9 mouse cellular contexts compared by ENCODE assay signal in the genomic region with DNA sequence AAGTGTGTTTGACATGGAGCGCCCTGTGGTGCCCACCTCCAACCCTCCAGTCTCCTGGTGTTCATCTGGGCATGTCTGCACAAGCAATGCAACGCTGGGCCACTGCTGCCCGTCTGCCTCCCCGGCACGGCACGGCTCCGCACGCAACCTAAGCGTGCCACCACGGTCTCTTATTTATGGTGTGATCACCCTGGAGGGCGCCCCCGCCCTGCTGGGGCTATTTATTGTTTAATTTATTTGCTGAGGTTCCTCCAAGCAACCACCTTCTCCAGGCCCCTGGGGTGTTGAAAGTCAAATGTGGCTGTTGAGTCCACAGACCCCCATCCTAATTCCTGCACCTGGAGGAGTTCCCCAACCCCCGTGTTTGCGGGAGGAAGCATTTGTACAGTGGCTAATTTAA. TPM values are rescaled to one million over a fixed set of nuclear protein-coding genes. Genes with fewer than 3 reads are reported as not detected.
A peak's percentile ranks its signal among the peaks of the same experiment; 100 is the strongest.
DNase-seq lines count a peak whose midpoint lies in the region; ATAC-seq and TF ChIP-seq lines count a peak whose summit lies in the region.
"Had no signal": no experiment of that assay in that cellular context is flagged by ENCODE, and none has a peak within 500 bp of the region (broad histone marks: within the 10 kb centered on the region; RNA-seq: fewer than 3 reads in every experiment).

No protein-coding gene starts in this region.

- H3K4me3 ChIP-seq in kidney, embryonic 15.5 days (replicated peaks): peak overlapping the region; percentile 86
- peak overlapping the region; percentile 3; the same call in 1 of the 2 replicates for H3K4me3 ChIP-seq in embryonic facial prominence, embryonic 11.5 days (ENCODE audit: low read depth, low read length)
- no peak overlapping the region for H3K4me3 ChIP-seq in hindbrain, embryonic 11.5 days (ENCODE audit: low read depth, low read length)
- H3K4me3 ChIP-seq in liver, postnatal 0 days (ENCODE audit: low read depth, low read length): peak overlapping the region; percentile 78
- no peak overlapping the region for H3K4me3 ChIP-seq in thymus, adult 2 months (ENCODE audit: control insufficient read depth, insufficient read depth, low read length)

- H3K36me3 ChIP-seq in kidney, embryonic 15.5 days: peaks cover 28% of the 10 kb centered on the region
- H3K36me3 ChIP-seq in embryonic facial prominence, embryonic 11.5 days (replicated peaks; ENCODE audit: control insufficient read depth, insufficient read depth, low read depth, low read length): peaks cover 3% of the 10 kb centered on the region
- H3K36me3 ChIP-seq in hindbrain, embryonic 11.5 days (ENCODE audit: control insufficient read depth, insufficient read depth, low read length): no peaks in the 10 kb centered on the region
- peaks cover 19% of the 10 kb centered on the region for H3K36me3 ChIP-seq in liver, postnatal 0 days (replicated peaks; ENCODE audit: insufficient read depth, low read length)
- H3K36me3 ChIP-seq in thymus, adult 2 months (ENCODE audit: control insufficient read depth, insufficient read depth, low read length): peaks cover 8% of the 10 kb centered on the region; the same call in 1 of the 2 replicates

- H3K9me3 ChIP-seq in kidney, embryonic 15.5 days (replicated peaks): no peaks in the 10 kb centered on the region
- H3K9me3 ChIP-seq in embryonic facial prominence, embryonic 11.5 days (replicated peaks; ENCODE audit: control insufficient read depth, low read length): no peaks in the 10 kb centered on the region
- H3K9me3 ChIP-seq in hindbrain, embryonic 11.5 days (ENCODE audit: control insufficient read depth, low read length): no peaks in the 10 kb centered on the region
- no peaks in the 10 kb centered on the region for H3K9me3 ChIP-seq in liver, postnatal 0 days (ENCODE audit: low read length)

- 65% methylated on average over 14 of the region's 14 CpGs for WGBS in kidney, embryonic 15.5 days
- WGBS in embryonic facial prominence, embryonic 11.5 days: 74% methylated on average over 14 of the region's 14 CpGs
- 84% methylated on average over 14 of the region's 14 CpGs for WGBS in hindbrain, embryonic 11.5 days
- WGBS in liver, postnatal 0 days (ENCODE audit: insufficient replicate concordance): 80% methylated on average over 14 of the region's 14 CpGs
- 96% methylated on average over 14 of the region's 14 CpGs for WGBS in thymus, adult 2 months

- no peaks in the 10 kb centered on the region for H3K27me3 ChIP-seq in kidney, embryonic 15.5 days
- H3K27me3 ChIP-seq in embryonic facial prominence, embryonic 11.5 days (ENCODE audit: control insufficient read depth, insufficient read depth, low read length): no peaks in the 10 kb centered on the region
- no peaks in the 10 kb centered on the region for H3K27me3 ChIP-seq in hindbrain, embryonic 11.5 days (ENCODE audit: control insufficient read depth, insufficient read depth, low read length)
- H3K27me3 ChIP-seq in liver, postnatal 0 days (ENCODE audit: insufficient read depth, low read length): no peaks in the 10 kb centered on the region
- H3K27me3 ChIP-seq in thymus, adult 2 months (ENCODE audit: control insufficient read depth, insufficient read depth, low read length): no peaks in the 10 kb centered on the region

- TF ChIP-seq POLR2A in thymus, adult 2 months (IDR thresholded peaks at IDR 0.05; ENCODE audit: control insufficient read depth, extremely low read depth, insufficient read depth, low read length, poor library complexity): no peak

- peak overlapping the region; percentile 93; the same call in 1 of the 2 replicates for H3K27ac ChIP-seq in kidney, embryonic 15.5 days
- no peak overlapping the region for H3K27ac ChIP-seq in embryonic facial prominence, embryonic 11.5 days (replicated peaks; ENCODE audit: low read depth, low read length)
- no peak overlapping the region for H3K27ac ChIP-seq in hindbrain, embryonic 11.5 days (ENCODE audit: low read depth, low read length)
- peak overlapping the region; percentile 97 for H3K27ac ChIP-seq in liver, postnatal 0 days (ENCODE audit: low read depth)
- H3K27ac ChIP-seq in thymus, adult 2 months (ENCODE audit: control insufficient read depth, insufficient read depth, low read length): no peak overlapping the region

- H3K9ac ChIP-seq in kidney, embryonic 15.5 days: peak overlapping the region; percentile 84; the same call in 1 of the 2 replicates
- no peak overlapping the region for H3K9ac ChIP-seq in embryonic facial prominence, embryonic 11.5 days (replicated peaks; ENCODE audit: low read length)
- H3K9ac ChIP-seq in hindbrain, embryonic 11.5 days (ENCODE audit: low read depth, low read length): no peak overlapping the region
- H3K9ac ChIP-seq in liver, postnatal 0 days (replicated peaks): peak overlapping the region; percentile 93

- ATAC-seq in kidney, embryonic 15.5 days (replicated peaks; ENCODE audit: low FRiP score): no peak
- no peak for ATAC-seq in embryonic facial prominence, embryonic 11.5 days (replicated peaks; ENCODE audit: insufficient number of reproducible peaks, low FRiP score, low TSS enrichment, low read depth)
- ATAC-seq in hindbrain, embryonic 11.5 days (ENCODE audit: low FRiP score): no peak
- no peak for ATAC-seq in liver, postnatal 0 days

- no peak for TF ChIP-seq EP300 in liver, postnatal 0 days (IDR thresholded peaks at IDR 0.05; ENCODE audit: low read depth)

- no peak for DNase-seq in kidney, postnatal 36 days
- no peak for DNase-seq in embryonic facial prominence, embryonic 11.5 days (ENCODE audit: low spot score)
- peak; percentile 7 for DNase-seq in hindbrain, embryonic 11.5 days (ENCODE audit: low spot score)
- DNase-seq in liver, postnatal 0 days: no peak
- DNase-seq in urinary bladder, postnatal 36 days (ENCODE audit: low spot score in 2 of 2): no peak
- no peak for DNase-seq in thymus, adult 2 months
- DNase-seq in gastrocnemius, adult 8-10 months (ENCODE audit: low spot score in 2 of 2): no peak
- DNase-seq: embryo, embryonic 11 days had no signal

- peak overlapping the region; percentile 86 for H3K4me2 ChIP-seq in kidney, embryonic 15.5 days
- peak overlapping the region; percentile 97; the same call in 1 of the 2 replicates for H3K4me2 ChIP-seq in embryonic facial prominence, embryonic 11.5 days (ENCODE audit: low read depth, low read length)
- 0 out of 2 replicates have a peak overlapping the region, but pooled peaks have one; percentile 98 for H3K4me2 ChIP-seq in hindbrain, embryonic 11.5 days (replicated peaks; ENCODE audit: low read depth, low read length)
- H3K4me2 ChIP-seq in liver, postnatal 0 days (ENCODE audit: low read depth, low read length): peak overlapping the region; percentile 87

- H3K4me1 ChIP-seq in kidney, embryonic 15.5 days: peaks cover 53% of the 10 kb centered on the region
- H3K4me1 ChIP-seq in embryonic facial prominence, embryonic 11.5 days (ENCODE audit: control insufficient read depth, insufficient read depth, low read length): peaks cover 12% of the 10 kb centered on the region
- H3K4me1 ChIP-seq in hindbrain, embryonic 11.5 days (replicated peaks; ENCODE audit: control insufficient read depth, insufficient read depth, low read length): peaks cover 4% of the 10 kb centered on the region; the same call in 1 of the 2 replicates
- peaks cover 52% of the 10 kb centered on the region for H3K4me1 ChIP-seq in liver, postnatal 0 days (ENCODE audit: insufficient read depth)
- H3K4me1 ChIP-seq in thymus, adult 2 months (replicated peaks; ENCODE audit: control insufficient read depth, insufficient read depth, low read length): peaks cover 11% of the 10 kb centered on the region

- TF ChIP-seq CTCF in liver, postnatal 0 days (IDR thresholded peaks at IDR 0.05; ENCODE audit: low read depth): no peak
- TF ChIP-seq CTCF in thymus, adult 2 months (IDR thresholded peaks at IDR 0.05; ENCODE audit: borderline replicate concordance, control insufficient read depth, extremely low read depth, insufficient read depth, low read length, poor library complexity): no peak

RNA-seq across cellular contexts. Expression of a gene that starts 3.1 kb away (rescaled TPM):
- polyA plus RNA-seq in kidney, embryonic 15.5 days (2015; fragmentation: Nextera tagmentation; extraction: Ambion mirVana): 50.4 and 54.6 TPM in 2 replicates
- polyA plus RNA-seq in embryonic facial prominence, embryonic 11.5 days (2014; fragmentation: Nextera tagmentation; extraction: Ambion mirVana): 34.5 and 37.4 TPM in 2 replicates
- polyA plus RNA-seq in hindbrain, embryonic 11.5 days (2014; fragmentation: Nextera tagmentation; extraction: Ambion mirVana): 31.6 and 35.6 TPM in 2 replicates
- polyA plus RNA-seq in liver, postnatal 0 days (2015; fragmentation: Nextera tagmentation; extraction: Ambion mirVana): 18.4 and 34.2 TPM in 2 replicates
- polyA plus RNA-seq in thymus, adult 2 months (2012; rRNA removed): 35.8 and 46.3 TPM in 2 replicates
- 10 to 100 TPM; 19.5 to 42.9 (median 25.7) TPM for total RNA-seq in gastrocnemius, adult 8-10 months (2022)

RNA-seq across cellular contexts. Expression of a gene that starts 45.6 kb away (rescaled TPM):
- 101 and 104 TPM in 2 replicates for polyA plus RNA-seq in kidney, embryonic 15.5 days (2015; fragmentation: Nextera tagmentation; extraction: Ambion mirVana)
- polyA plus RNA-seq in embryonic facial prominence, embryonic 11.5 days (2014; fragmentation: Nextera tagmentation; extraction: Ambion mirVana): 76.6 and 77.6 TPM in 2 replicates
- polyA plus RNA-seq in hindbrain, embryonic 11.5 days (2014; fragmentation: Nextera tagmentation; extraction: Ambion mirVana): 85.3 and 89.5 TPM in 2 replicates
- polyA plus RNA-seq in liver, postnatal 0 days (2015; fragmentation: Nextera tagmentation; extraction: Ambion mirVana): 32.9 and 33.1 TPM in 2 replicates
- 38.3 and 45.1 TPM in 2 replicates for polyA plus RNA-seq in thymus, adult 2 months (2012; rRNA removed)
- total RNA-seq in gastrocnemius, adult 8-10 months (2022): 1 to 10 TPM; 6.5 to 9.4 (median 8.1) TPM

RNA-seq across cellular contexts. Expression of a gene that starts 45.9 kb away (rescaled TPM):
- 12.2 and 14.3 TPM in 2 replicates for polyA plus RNA-seq in kidney, embryonic 15.5 days (2015; fragmentation: Nextera tagmentation; extraction: Ambion mirVana)
- polyA plus RNA-seq in embryonic facial prominence, embryonic 11.5 days (2014; fragmentation: Nextera tagmentation; extraction: Ambion mirVana): 11.0 and 11.3 TPM in 2 replicates
- 10.6 and 11.5 TPM in 2 replicates for polyA plus RNA-seq in hindbrain, embryonic 11.5 days (2014; fragmentation: Nextera tagmentation; extraction: Ambion mirVana)
- 3.6 and 3.7 TPM in 2 replicates for polyA plus RNA-seq in liver, postnatal 0 days (2015; fragmentation: Nextera tagmentation; extraction: Ambion mirVana)
- 25.1 and 27.1 TPM in 2 replicates for polyA plus RNA-seq in thymus, adult 2 months (2012; rRNA removed)
- 1 to 10 TPM; 2.5 to 5.6 (median 3.7) TPM for total RNA-seq in gastrocnemius, adult 8-10 months (2022)

Comparison
In these comparisons a context has a peak if more than half of its experiments do, and no peak if none do; other contexts are left out.
1. H3K27ac ChIP-seq: peak in kidney, embryonic 15.5 days (single experiment) and liver, postnatal 0 days (single experiment); none in embryonic facial prominence, embryonic 11.5 days (single experiment), hindbrain, embryonic 11.5 days (single experiment) and thymus, adult 2 months (single experiment).
2. H3K4me3 ChIP-seq: peak in kidney, embryonic 15.5 days (single experiment), embryonic facial prominence, embryonic 11.5 days (single experiment) and liver, postnatal 0 days (single experiment); none in hindbrain, embryonic 11.5 days (single experiment) and thymus, adult 2 months (single experiment).
3. H3K9ac ChIP-seq: peak in kidney, embryonic 15.5 days (single experiment) and liver, postnatal 0 days (single experiment); none in embryonic facial prominence, embryonic 11.5 days (single experiment) and hindbrain, embryonic 11.5 days (single experiment).
4. Peak in every context shown above with its lines, with median percentiles within 50 percentile points of each other: H3K4me2 ChIP-seq.